In the genomic region with DNA sequence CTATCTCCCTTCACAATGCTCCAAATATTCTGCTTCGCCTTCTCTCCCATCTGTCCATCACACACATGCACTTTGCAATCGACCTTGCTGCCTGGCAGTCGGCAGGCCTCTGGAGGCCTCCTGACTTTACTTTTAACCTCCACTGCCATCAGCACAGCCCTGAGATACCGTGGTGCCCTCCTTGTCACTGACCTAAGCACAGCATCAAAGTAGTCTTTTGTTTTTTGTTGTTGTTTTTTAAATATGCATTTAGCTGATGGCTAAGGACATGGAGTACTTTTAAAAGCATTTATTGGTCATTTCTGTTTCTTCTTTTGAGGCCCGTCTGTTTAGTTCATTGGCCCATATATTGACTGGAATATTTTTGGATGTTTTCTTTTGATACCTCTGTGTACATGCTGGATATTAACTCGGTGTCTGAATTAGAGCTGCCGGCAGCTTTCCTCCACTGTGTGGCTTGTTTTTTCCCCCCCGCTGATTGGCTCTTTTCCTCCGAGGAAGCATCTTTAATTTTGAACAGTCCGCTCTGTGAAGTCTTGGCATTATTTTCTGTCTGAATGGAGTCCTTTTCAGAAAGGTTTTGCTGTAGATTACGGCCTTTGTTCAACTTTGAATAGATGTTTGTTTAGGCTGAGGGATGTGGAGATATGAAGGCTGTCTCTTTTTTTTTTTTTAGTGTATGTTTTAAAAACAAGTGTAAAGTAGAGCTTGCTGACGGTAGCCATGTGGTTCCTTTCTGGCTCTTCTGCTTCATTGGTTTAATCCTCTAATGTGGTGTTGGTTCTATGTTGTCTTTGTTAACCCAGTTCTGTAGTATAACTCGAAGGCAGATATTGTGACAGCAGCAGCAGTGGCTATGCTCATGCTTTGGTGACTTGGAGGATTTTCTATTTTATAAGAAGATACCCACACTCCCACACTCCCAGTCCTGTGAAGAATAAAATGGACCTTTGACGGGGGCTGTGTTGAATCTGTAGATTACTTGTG, we compare ENCODE assay signal across 14 mouse cellular contexts.
DNase-seq lines count a peak whose midpoint lies in the region; ATAC-seq lines count a peak whose summit lies in the region.
"Had no signal": no experiment of that assay in that cellular context is flagged by ENCODE, and none has a peak within 500 bp of the region (broad histone marks: within the 10 kb centered on the region; RNA-seq: fewer than 3 reads in every experiment).

No protein-coding gene starts in this region.

- H3K4me2 ChIP-seq in embryonic facial prominence, embryonic 11.5 days (ENCODE audit: low read depth, low read length): no peak overlapping the region
- H3K4me2 ChIP-seq in embryonic facial prominence, embryonic 12.5 days (replicated peaks): no peak overlapping the region
- peak overlapping the region; percentile 15; the same call in 1 of the 2 replicates for H3K4me2 ChIP-seq in hindbrain, embryonic 12.5 days (replicated peaks)
- H3K4me2 ChIP-seq in midbrain, embryonic 14.5 days (ENCODE audit: low read length): peak overlapping the region; percentile 41
- H3K4me2 ChIP-seq: liver, embryonic 11.5 days; lung, embryonic 15.5 days had no signal

- H3K27me3 ChIP-seq in embryonic facial prominence, embryonic 11.5 days (ENCODE audit: control insufficient read depth, insufficient read depth, low read length): no peaks in the 10 kb centered on the region
- no peaks in the 10 kb centered on the region for H3K27me3 ChIP-seq in embryonic facial prominence, embryonic 10.5 days (replicated peaks; ENCODE audit: low read depth, poor library complexity, severe bottlenecking)
- H3K27me3 ChIP-seq in embryonic facial prominence, embryonic 12.5 days: no peaks in the 10 kb centered on the region
- H3K27me3 ChIP-seq in hindbrain, embryonic 12.5 days: no peaks in the 10 kb centered on the region
- H3K27me3 ChIP-seq in midbrain, embryonic 14.5 days (ENCODE audit: control insufficient read depth, insufficient read depth, low read length): no peaks in the 10 kb centered on the region
- H3K27me3 ChIP-seq: lung, embryonic 15.5 days; megakaryocyte, embryonic 14.5 days had no signal

- no peaks in the 10 kb centered on the region for H3K4me1 ChIP-seq in embryonic facial prominence, embryonic 11.5 days (ENCODE audit: control insufficient read depth, insufficient read depth, low read length)
- H3K4me1 ChIP-seq in embryonic facial prominence, embryonic 10.5 days: peaks cover 7% of the 10 kb centered on the region
- no peaks in the 10 kb centered on the region for H3K4me1 ChIP-seq in embryonic facial prominence, embryonic 12.5 days
- no peaks in the 10 kb centered on the region for H3K4me1 ChIP-seq in hindbrain, embryonic 12.5 days
- 0 out of 2 replicates have a peak, but pooled peaks cover 6% of the 10 kb centered on the region for H3K4me1 ChIP-seq in midbrain, embryonic 14.5 days (ENCODE audit: control insufficient read depth, insufficient read depth, low read length)
- H3K4me1 ChIP-seq: lung, embryonic 15.5 days; megakaryocyte, embryonic 14.5 days had no signal

- DNase-seq in embryonic facial prominence, embryonic 11.5 days (ENCODE audit: low spot score): no peak
- DNase-seq in embryonic facial prominence, embryonic 10.5 days (ENCODE audit: low spot score): no peak
- DNase-seq in midbrain, embryonic 14.5 days: peak; percentile 56
- no peak for DNase-seq in right cerebral cortex, postnatal 10 days (ENCODE audit: low spot score in 2 of 2)
- DNase-seq: adrenal gland, postnatal 10 days; embryo, embryonic 11 days; gastrocnemius, postnatal 14 days had no signal

- peak; percentile 30; the same call in 1 of the 2 replicates for ATAC-seq in embryonic facial prominence, embryonic 11.5 days (replicated peaks; ENCODE audit: insufficient number of reproducible peaks, low FRiP score, low TSS enrichment, low read depth)
- peak; percentile 35; the same call in 1 of the 2 replicates for ATAC-seq in embryonic facial prominence, embryonic 12.5 days (ENCODE audit: insufficient number of reproducible peaks, insufficient read depth, low FRiP score, low TSS enrichment)
- ATAC-seq in hindbrain, embryonic 12.5 days (ENCODE audit: low FRiP score): peak; percentile 58
- ATAC-seq in midbrain, embryonic 14.5 days (ENCODE audit: low FRiP score, low TSS enrichment): no peak; the same call in 1 of the 2 replicates
- ATAC-seq in megakaryocyte, adult 5-6 weeks (ENCODE audit: poor library complexity, severe bottlenecking): no peak
- ATAC-seq in CD4-positive, CD25-positive, alpha-beta regulatory T cell, adult 4 months: no peak

- no peak overlapping the region for H3K27ac ChIP-seq in embryonic facial prominence, embryonic 11.5 days (replicated peaks; ENCODE audit: low read depth, low read length)
- no peak overlapping the region for H3K27ac ChIP-seq in embryonic facial prominence, embryonic 10.5 days (replicated peaks)
- no peak overlapping the region for H3K27ac ChIP-seq in embryonic facial prominence, embryonic 12.5 days
- H3K27ac ChIP-seq in hindbrain, embryonic 12.5 days: no peak overlapping the region
- H3K27ac ChIP-seq in midbrain, embryonic 14.5 days (replicated peaks; ENCODE audit: low read depth, low read length): no peak overlapping the region
- H3K27ac ChIP-seq: lung, embryonic 15.5 days had no signal

- no peak overlapping the region for H3K4me3 ChIP-seq in embryonic facial prominence, embryonic 11.5 days (ENCODE audit: low read depth, low read length)
- H3K4me3 ChIP-seq in embryonic facial prominence, embryonic 10.5 days: no peak overlapping the region
- no peak overlapping the region for H3K4me3 ChIP-seq in embryonic facial prominence, embryonic 12.5 days
- no peak overlapping the region for H3K4me3 ChIP-seq in hindbrain, embryonic 12.5 days
- H3K4me3 ChIP-seq in midbrain, embryonic 14.5 days (replicated peaks; ENCODE audit: low read depth, low read length): no peak overlapping the region
- H3K4me3 ChIP-seq: lung, embryonic 15.5 days; megakaryocyte, embryonic 14.5 days had no signal

- H3K9ac ChIP-seq in embryonic facial prominence, embryonic 11.5 days (replicated peaks; ENCODE audit: low read length): no peak overlapping the region
- no peak overlapping the region for H3K9ac ChIP-seq in embryonic facial prominence, embryonic 12.5 days
- H3K9ac ChIP-seq in hindbrain, embryonic 12.5 days: no peak overlapping the region
- H3K9ac ChIP-seq in midbrain, embryonic 14.5 days (replicated peaks; ENCODE audit: low read length): no peak overlapping the region
- H3K9ac ChIP-seq: lung, embryonic 15.5 days had no signal

- no peaks in the 10 kb centered on the region for H3K9me3 ChIP-seq in embryonic facial prominence, embryonic 11.5 days (replicated peaks; ENCODE audit: control insufficient read depth, low read length)
- no peaks in the 10 kb centered on the region for H3K9me3 ChIP-seq in embryonic facial prominence, embryonic 10.5 days
- H3K9me3 ChIP-seq in embryonic facial prominence, embryonic 12.5 days: no peaks in the 10 kb centered on the region
- H3K9me3 ChIP-seq in hindbrain, embryonic 12.5 days (replicated peaks): no peaks in the 10 kb centered on the region
- H3K9me3 ChIP-seq in midbrain, embryonic 14.5 days (ENCODE audit: control insufficient read depth, low read length): no peaks in the 10 kb centered on the region
- H3K9me3 ChIP-seq: lung, embryonic 15.5 days had no signal

- 58% methylated on average over 14 of the region's 14 CpGs for WGBS in embryonic facial prominence, embryonic 11.5 days
- 67% methylated on average over 14 of the region's 14 CpGs for WGBS in embryonic facial prominence, embryonic 10.5 days
- 61% methylated on average over 14 of the region's 14 CpGs for WGBS in embryonic facial prominence, embryonic 12.5 days
- WGBS in hindbrain, embryonic 12.5 days: 44% methylated on average over 14 of the region's 14 CpGs
- WGBS in midbrain, embryonic 14.5 days: 21% methylated on average over 14 of the region's 14 CpGs

- H3K36me3 ChIP-seq in embryonic facial prominence, embryonic 11.5 days (replicated peaks; ENCODE audit: control insufficient read depth, insufficient read depth, low read depth, low read length): no peaks in the 10 kb centered on the region
- H3K36me3 ChIP-seq in embryonic facial prominence, embryonic 10.5 days (replicated peaks): no peaks in the 10 kb centered on the region
- no peaks in the 10 kb centered on the region for H3K36me3 ChIP-seq in embryonic facial prominence, embryonic 12.5 days
- H3K36me3 ChIP-seq in hindbrain, embryonic 12.5 days: no peaks in the 10 kb centered on the region
- H3K36me3 ChIP-seq in midbrain, embryonic 14.5 days (ENCODE audit: control insufficient read depth, insufficient read depth, low read length): no peaks in the 10 kb centered on the region
- H3K36me3 ChIP-seq: lung, embryonic 15.5 days had no signal

Comparison
In these comparisons a context has a peak if more than half of its experiments do, and no peak if none do; other contexts are left out.
1. ATAC-seq: peak in embryonic facial prominence, embryonic 11.5 days (single experiment), embryonic facial prominence, embryonic 12.5 days (single experiment) and hindbrain, embryonic 12.5 days (single experiment); none in midbrain, embryonic 14.5 days (single experiment), megakaryocyte, adult 5-6 weeks (single experiment) and CD4-positive, CD25-positive, alpha-beta regulatory T cell, adult 4 months (single experiment).
2. H3K4me2 ChIP-seq: peak in hindbrain, embryonic 12.5 days (single experiment) and midbrain, embryonic 14.5 days (single experiment); none in embryonic facial prominence, embryonic 11.5 days (single experiment) and embryonic facial prominence, embryonic 12.5 days (single experiment).